Mouse (Mus musculus) hindbrain, embryonic 15.5 days (tissue): ENCODE data around the gene Efna4. TPM values are rescaled to one million over a fixed set of nuclear protein-coding genes. Genes with fewer than 3 reads are reported as not detected.

Experiments
- ATAC-seq: fragments of 200-750 bp; cut with Nextera tagmentation; 2 replicates; pipeline ENCODE4 v1.8.0; 2017; ENCODE audit warnings: low read depth, moderate number of reproducible peaks, moderate TSS enrichment; ENCODE audit not compliant: low FRiP score
- H3K27ac ChIP-seq: fragments of 300-500 bp; sonication (generic); replicated peaks from 2 replicates; pipeline ENCODE4 v1.5.1; 2015; ENCODE audit warnings: mild to moderate bottlenecking, inconsistent platforms
- H3K27me3 ChIP-seq: fragments of 300-500 bp; sonication (generic); 2 replicates; pipeline ENCODE4 v1.6.1; 2015; ENCODE audit warnings: control low read depth, inconsistent platforms
- H3K36me3 ChIP-seq: fragments of 300-500 bp; sonication (generic); 2 replicates; pipeline ENCODE4 v1.6.1; 2015; ENCODE audit warnings: control low read depth, inconsistent platforms
- H3K4me1 ChIP-seq: fragments of 300-500 bp; sonication (generic); replicated peaks from 2 replicates; pipeline ENCODE4 v1.6.1; 2015; ENCODE audit warnings: control low read depth, inconsistent platforms
- H3K4me2 ChIP-seq: fragments of 300-500 bp; sonication (generic); 2 replicates; pipeline ENCODE4 v1.6.1; 2015; ENCODE audit warnings: moderate library complexity, mild to moderate bottlenecking, inconsistent platforms
- H3K4me3 ChIP-seq: fragments of 300-500 bp; sonication (generic); 2 replicates; pipeline ENCODE4 v1.5.1; 2015; ENCODE audit warnings: mild to moderate bottlenecking, inconsistent platforms
- H3K9ac ChIP-seq: fragments of 300-500 bp; sonication (generic); 2 replicates; pipeline ENCODE4 v1.6.1; 2015; ENCODE audit warnings: inconsistent platforms
- H3K9me3 ChIP-seq: fragments of 300-500 bp; sonication (generic); 2 replicates; pipeline ENCODE4 v1.6.1; 2016; ENCODE audit warnings: control low read depth, inconsistent platforms
- WGBS: fragments of 180-500 bp; shearing (Covaris S2); methylation state at CpG from one replicate; pipeline ENCODE4 v1.1.7; 2015; 5-methylcytosine and 5-hydroxymethylcytosine counted together
- polyA plus RNA-seq: library from polyadenylated mRNA; unstranded; fragments of >200 nt; fragmentation: Nextera tagmentation; extraction: Ambion mirVana; gene quantifications from 2 replicates; pipeline ENCODE4 v1.2.1, GENCODE M21; 2015

Gene Efna4
- polyA plus RNA-seq, 1 experiment from 2014 or later: 6.0 TPM

- Histone ChIP-seq H3K9me3 (no peaks in the 10 kb centered on the region), H3K4me1 (peaks cover 15% of the 10 kb centered on the region), H3K4me2 (peak overlapping the region; percentile 86), H3K4me3 (no peak overlapping the region), H3K36me3 (no peaks in the 10 kb centered on the region), H3K9ac (no peak overlapping the region), H3K27ac (no peak overlapping the region), H3K27me3 (no peaks in the 10 kb centered on the region)
- 86% methylated on average over 31 of the region's 31 CpGs for WGBS
- no peak for ATAC-seq
These were observed 41.7 kb upstream of the Efna4 start for GRCm38 (mm10) chr3:89379388-89380131.

- no peak overlapping the region; the same call in 1 of the 2 replicates for H3K27ac ChIP-seq
These were observed 40.7 kb upstream of the Efna4 start for GRCm38 (mm10) chr3:89378394-89379067.

GRCm38 (mm10) chr3:89377831-89378230 is 40.0 kb upstream of the Efna4 start:
- peak; percentile 9; the same call in 1 of the 2 replicates for ATAC-seq
- H3K4me3 ChIP-seq: no peak overlapping the region
- WGBS: 69% methylated on average over 4 of the region's 4 CpGs
- H3K9me3 ChIP-seq: no peaks in the 10 kb centered on the region
- H3K4me1 ChIP-seq: peaks cover 15% of the 10 kb centered on the region
- H3K9ac ChIP-seq: no peak overlapping the region
- peak overlapping the region; percentile 86 for H3K4me2 ChIP-seq
- no peaks in the 10 kb centered on the region for H3K27me3 ChIP-seq
- H3K27ac ChIP-seq: no peak overlapping the region
- no peaks in the 10 kb centered on the region for H3K36me3 ChIP-seq

More at GRCm38 (mm10) chr3:89378394-89379067, 40.7 kb upstream of the Efna4 start:
- ATAC-seq: peak; percentile 89
- H3K36me3 ChIP-seq: no peaks in the 10 kb centered on the region
- peaks cover 15% of the 10 kb centered on the region for H3K4me1 ChIP-seq
- H3K4me3 ChIP-seq: peak overlapping the region; percentile 48
- peak overlapping the region; percentile 86 for H3K4me2 ChIP-seq
- no peaks in the 10 kb centered on the region for H3K9me3 ChIP-seq
- H3K27me3 ChIP-seq: no peaks in the 10 kb centered on the region
- H3K9ac ChIP-seq: peak overlapping the region; percentile 57
- under 1% methylated on average over 24 of the region's 29 CpGs for WGBS

GRCm38 (mm10) chr3:89373581-89374231 is 35.9 kb upstream of the Efna4 start:
- Histone ChIP-seq H3K9me3 (no peaks in the 10 kb centered on the region), H3K4me3 (no peak overlapping the region), H3K27ac (no peak overlapping the region), H3K4me2 (no peak overlapping the region), H3K27me3 (no peaks in the 10 kb centered on the region), H3K4me1 (peaks cover 11% of the 10 kb centered on the region), H3K36me3 (no peaks in the 10 kb centered on the region), H3K9ac (no peak overlapping the region)
- ATAC-seq: no peak
- 47% methylated on average over 5 of the region's 5 CpGs for WGBS

- H3K4me2 ChIP-seq: no peak overlapping the region
- no peaks in the 10 kb centered on the region for H3K36me3 ChIP-seq
- H3K4me1 ChIP-seq: no peaks in the 10 kb centered on the region
- H3K27ac ChIP-seq: no peak overlapping the region
- no peak for ATAC-seq
- WGBS: 73% methylated on average over 11 of the region's 11 CpGs
- no peaks in the 10 kb centered on the region for H3K9me3 ChIP-seq
- H3K9ac ChIP-seq: no peak overlapping the region
- no peaks in the 10 kb centered on the region for H3K27me3 ChIP-seq
- no peak overlapping the region for H3K4me3 ChIP-seq
These were observed 29.5 kb upstream of the Efna4 start for GRCm38 (mm10) chr3:89367338-89367737.

- WGBS: 74% methylated on average over 20 of the region's 20 CpGs
These were observed 27.9 kb upstream of the Efna4 start for GRCm38 (mm10) chr3:89365486-89366414.

GRCm38 (mm10) chr3:89365153-89365485 is 27.3 kb upstream of the Efna4 start, which contains the start of gene Dcst1:
TSS of gene Dcst1 (minus strand) at chr3:89365253.
- no peak within 1 kb of the TSS for H3K4me3 ChIP-seq
- no peaks in the 10 kb centered on the region for H3K36me3 ChIP-seq
- H3K9ac ChIP-seq: no peak within 1 kb of the TSS
- no peak within 1 kb of the TSS for H3K27ac ChIP-seq
- no peak for ATAC-seq
- no peaks in the 10 kb centered on the region for H3K4me1 ChIP-seq
- H3K9me3 ChIP-seq: no peaks in the 10 kb centered on the region
- no peak within 1 kb of the TSS for H3K4me2 ChIP-seq
- 82% methylated on average over 11 of the region's 11 CpGs for WGBS
- H3K27me3 ChIP-seq: no peaks in the 10 kb centered on the region

More at GRCm38 (mm10) chr3:89365486-89366414, 27.9 kb upstream of the Efna4 start:
- Histone ChIP-seq H3K4me3 (no peak overlapping the region), H3K9ac (no peak overlapping the region), H3K4me2 (no peak overlapping the region), H3K36me3 (no peaks in the 10 kb centered on the region), H3K27ac (no peak overlapping the region), H3K4me1 (no peaks in the 10 kb centered on the region), H3K27me3 (no peaks in the 10 kb centered on the region), H3K9me3 (no peaks in the 10 kb centered on the region)
- ATAC-seq: no peak

- H3K27ac ChIP-seq: no peak overlapping the region
- WGBS: 57% methylated on average over 8 of the region's 8 CpGs
- H3K4me2 ChIP-seq: no peak overlapping the region
- H3K4me3 ChIP-seq: no peak overlapping the region
- no peaks in the 10 kb centered on the region for H3K4me1 ChIP-seq
- H3K9me3 ChIP-seq: no peaks in the 10 kb centered on the region
- no peaks in the 10 kb centered on the region for H3K36me3 ChIP-seq
- ATAC-seq: no peak
- no peak overlapping the region for H3K9ac ChIP-seq
- H3K27me3 ChIP-seq: no peaks in the 10 kb centered on the region
These were observed 26.8 kb upstream of the Efna4 start for GRCm38 (mm10) chr3:89364631-89365030.

- 91% methylated on average over 7 of the region's 7 CpGs for WGBS
- ATAC-seq: no peak
- H3K9ac ChIP-seq: no peak within 1 kb of the TSS
These were observed 23.8 kb upstream of the Efna4 start, which contains the start of gene Dcst2 for GRCm38 (mm10) chr3:89361675-89362074. TSS of gene Dcst2 (plus strand) at chr3:89361975.

GRCm38 (mm10) chr3:89360237-89360636 is 22.4 kb upstream of the Efna4 start:
- Histone ChIP-seq H3K27ac (no peak overlapping the region), H3K36me3 (no peaks in the 10 kb centered on the region), H3K9me3 (no peaks in the 10 kb centered on the region), H3K27me3 (no peaks in the 10 kb centered on the region), H3K9ac (no peak overlapping the region), H3K4me1 (no peaks in the 10 kb centered on the region), H3K4me3 (no peak overlapping the region), H3K4me2 (no peak overlapping the region)
- 84% methylated on average over 3 of the region's 3 CpGs for WGBS
- ATAC-seq: no peak

More at GRCm38 (mm10) chr3:89361675-89362074, 23.8 kb upstream of the Efna4 start, which contains the start of gene Dcst2:
- H3K36me3 ChIP-seq: no peaks in the 10 kb centered on the region
- H3K4me3 ChIP-seq: no peak within 1 kb of the TSS
- no peaks in the 10 kb centered on the region for H3K9me3 ChIP-seq
- H3K27me3 ChIP-seq: no peaks in the 10 kb centered on the region
- H3K4me2 ChIP-seq: no peak within 1 kb of the TSS
- H3K27ac ChIP-seq: no peak within 1 kb of the TSS
- no peaks in the 10 kb centered on the region for H3K4me1 ChIP-seq

GRCm38 (mm10) chr3:89359630-89360029 is 21.8 kb upstream of the Efna4 start:
- H3K4me1 ChIP-seq: no peaks in the 10 kb centered on the region
- H3K36me3 ChIP-seq: no peaks in the 10 kb centered on the region
- H3K4me2 ChIP-seq: no peak overlapping the region
- H3K4me3 ChIP-seq: no peak overlapping the region
- 60% methylated on average over 6 of the region's 6 CpGs for WGBS
- H3K27ac ChIP-seq: no peak overlapping the region
- H3K9ac ChIP-seq: no peak overlapping the region
- ATAC-seq: no peak
- no peaks in the 10 kb centered on the region for H3K9me3 ChIP-seq
- no peaks in the 10 kb centered on the region for H3K27me3 ChIP-seq
